In genomic region chr11:48859014-48859413, GRCm38 (mm10) we compare ENCODE assay signal across 8 mouse cellular contexts. TPM values are rescaled to one million over a fixed set of nuclear protein-coding genes. Genes with fewer than 3 reads are reported as not detected.
DNase-seq lines count a peak whose midpoint lies in the region; ATAC-seq and TF ChIP-seq lines count a peak whose summit lies in the region.

No protein-coding gene starts in this region.

- H3K4me3 ChIP-seq in bone marrow, adult 2 months (replicated peaks; ENCODE audit: control insufficient read depth, low read depth, low read length): no peak overlapping the region
- peak overlapping the region; percentile 64 for H3K4me3 ChIP-seq in forebrain, embryonic 15.5 days
- no peak overlapping the region for H3K4me3 ChIP-seq in intestine, embryonic 14.5 days (ENCODE audit: low read depth, low read length)
- no peak overlapping the region; a peak in 1 of 4 replicates for H3K4me3 ChIP-seq in liver, embryonic 14.5 days (ENCODE audit: insufficient read depth in 1 of 2, low read depth in 2 of 2, low read length in 2 of 2)
- H3K4me3 ChIP-seq in neural tube, embryonic 13.5 days: peak overlapping the region; percentile 54

- TF ChIP-seq CTCF in bone marrow, adult 2 months (IDR thresholded peaks at IDR 0.05; ENCODE audit: control insufficient read depth, insufficient read depth, low read length): peak; percentile 36; the same call in 1 of the 2 replicates
- TF ChIP-seq CTCF in liver, embryonic 14.5 days (IDR thresholded peaks at IDR 0.05; ENCODE audit: low read depth): peak; percentile 79

- DNase-seq in layer of hippocampus, postnatal 10 days (ENCODE audit: low spot score in 2 of 2): peak; percentile 52 to 66
- DNase-seq in layer of hippocampus, adult 9-10 months (ENCODE audit: low spot score): no peak
- no peak for DNase-seq in intestine, embryonic 14.5 days (ENCODE audit: low spot score)
- peak in 1 of 3 experiments; percentile 67 for DNase-seq in liver, embryonic 14.5 days (ENCODE audit: low read depth in 3 of 3, low spot score in 3 of 3)
- DNase-seq in urinary bladder, postnatal 4 days (ENCODE audit: low spot score in 2 of 2): no peak

- no peak overlapping the region for H3K27ac ChIP-seq in bone marrow, adult 2 months (ENCODE audit: control insufficient read depth, insufficient read depth, low read depth, low read length, poor library complexity)
- no peak overlapping the region for H3K27ac ChIP-seq in forebrain, embryonic 15.5 days (replicated peaks)
- H3K27ac ChIP-seq in intestine, embryonic 14.5 days (ENCODE audit: low read depth): no peak overlapping the region
- H3K27ac ChIP-seq in liver, embryonic 14.5 days: no peak overlapping the region
- H3K27ac ChIP-seq in neural tube, embryonic 13.5 days (replicated peaks): no peak overlapping the region

- TF ChIP-seq POLR2A in bone marrow, adult 2 months (IDR thresholded peaks at IDR 0.05; ENCODE audit: borderline replicate concordance, control insufficient read depth, low read depth, low read length): no peak

- H3K4me2 ChIP-seq in forebrain, embryonic 15.5 days (replicated peaks): peak overlapping the region; percentile 83
- H3K4me2 ChIP-seq in intestine, embryonic 14.5 days (ENCODE audit: low read length): peak overlapping the region; percentile 67
- H3K4me2 ChIP-seq in liver, embryonic 14.5 days (ENCODE audit: low read depth): peak overlapping the region; percentile 88
- peak overlapping the region; percentile 83 for H3K4me2 ChIP-seq in neural tube, embryonic 13.5 days

- H3K9ac ChIP-seq in forebrain, embryonic 15.5 days (replicated peaks): peak overlapping the region; percentile 37; the same call in 1 of the 2 replicates
- no peak overlapping the region for H3K9ac ChIP-seq in intestine, embryonic 14.5 days (ENCODE audit: low read length)
- no peak overlapping the region; the same call in 1 of the 2 replicates for H3K9ac ChIP-seq in liver, embryonic 14.5 days (replicated peaks)
- H3K9ac ChIP-seq in neural tube, embryonic 13.5 days: no peak overlapping the region

- no peak for ATAC-seq in forebrain, embryonic 15.5 days (replicated peaks)
- ATAC-seq in intestine, embryonic 14.5 days (replicated peaks; ENCODE audit: low FRiP score, low TSS enrichment, low read depth): no peak
- ATAC-seq in liver, embryonic 14.5 days (ENCODE audit: insufficient read depth): no peak
- no peak for ATAC-seq in neural tube, embryonic 13.5 days (ENCODE audit: low read depth)

- no peaks in the 10 kb centered on the region for H3K4me1 ChIP-seq in bone marrow, adult 2 months (ENCODE audit: control insufficient read depth, insufficient read depth, low read length)
- peaks cover 33% of the 10 kb centered on the region for H3K4me1 ChIP-seq in forebrain, embryonic 15.5 days
- H3K4me1 ChIP-seq in intestine, embryonic 14.5 days (replicated peaks; ENCODE audit: control insufficient read depth, insufficient read depth, low read length): peaks cover 11% of the 10 kb centered on the region; the same call in 1 of the 2 replicates
- peaks cover 10 to 16% of the 10 kb centered on the region in 2 experiments for H3K4me1 ChIP-seq in liver, embryonic 14.5 days (replicated peaks; ENCODE audit: control insufficient read depth in 2 of 2, insufficient read depth in 2 of 2, low read length in 1 of 2)
- H3K4me1 ChIP-seq in neural tube, embryonic 13.5 days (replicated peaks): peaks cover 25% of the 10 kb centered on the region

- H3K9me3 ChIP-seq in forebrain, embryonic 15.5 days: no peaks in the 10 kb centered on the region
- H3K9me3 ChIP-seq in intestine, embryonic 14.5 days (ENCODE audit: control insufficient read depth, low read length): no peaks in the 10 kb centered on the region
- no peaks in the 10 kb centered on the region for H3K9me3 ChIP-seq in liver, embryonic 14.5 days (ENCODE audit: control insufficient read depth, low read length)
- H3K9me3 ChIP-seq in neural tube, embryonic 13.5 days: no peaks in the 10 kb centered on the region

- TF ChIP-seq EP300 in liver, embryonic 14.5 days (IDR thresholded peaks at IDR 0.05; ENCODE audit: low read depth): no peak

- H3K27me3 ChIP-seq in forebrain, embryonic 15.5 days: 0 out of 2 replicates have a peak, but pooled peaks cover 8% of the 10 kb centered on the region
- no peaks in the 10 kb centered on the region for H3K27me3 ChIP-seq in intestine, embryonic 14.5 days (replicated peaks; ENCODE audit: control insufficient read depth, insufficient read depth, low read length)
- H3K27me3 ChIP-seq in liver, embryonic 14.5 days (ENCODE audit: control insufficient read depth, insufficient read depth, low read length): no peaks in the 10 kb centered on the region
- peaks cover 29% of the 10 kb centered on the region for H3K27me3 ChIP-seq in neural tube, embryonic 13.5 days

- no peaks in the 10 kb centered on the region for H3K36me3 ChIP-seq in forebrain, embryonic 15.5 days
- H3K36me3 ChIP-seq in intestine, embryonic 14.5 days (ENCODE audit: control insufficient read depth, insufficient read depth, low read length): no peaks in the 10 kb centered on the region
- H3K36me3 ChIP-seq in liver, embryonic 14.5 days (replicated peaks; ENCODE audit: control insufficient read depth, insufficient read depth, low read depth): no peaks in the 10 kb centered on the region
- no peaks in the 10 kb centered on the region for H3K36me3 ChIP-seq in neural tube, embryonic 13.5 days

- WGBS in bone marrow, adult 2 months: under 1% methylated on average over 6 of the region's 6 CpGs
- 0% methylated on average over 6 of the region's 6 CpGs for WGBS in forebrain, embryonic 15.5 days
- under 1% methylated on average over 6 of the region's 6 CpGs for WGBS in intestine, embryonic 14.5 days
- under 1% methylated on average over 6 of the region's 6 CpGs for WGBS in liver, embryonic 14.5 days (ENCODE audit: insufficient replicate concordance)
- WGBS in neural tube, embryonic 13.5 days: 0% methylated on average over 6 of the region's 6 CpGs

RNA-seq across cellular contexts. Expression of gene Irgm1, which starts 12.5 kb away (rescaled TPM):
- 1 to 10 TPM; 3.3 TPM for total RNA-seq in layer of hippocampus, postnatal 10 days (2021)
- polyA plus RNA-seq in bone marrow, adult 2 months (2011; ENCODE audit: insufficient read depth, insufficient read length, low replicate concordance, missing spikeins): 15.8 and 21.3 TPM in 2 replicates
- 1.6 and 1.9 TPM in 2 replicates for polyA plus RNA-seq in forebrain, embryonic 15.5 days (2015; fragmentation: Nextera tagmentation; extraction: Ambion mirVana)
- 14.7 and 16.2 TPM in 2 replicates for polyA plus RNA-seq in intestine, embryonic 14.5 days (2014; fragmentation: Nextera tagmentation; extraction: Ambion mirVana)
- 7.6 and 10.4 TPM in 2 replicates for polyA plus RNA-seq in liver, embryonic 14.5 days (2012; rRNA removed)
- polyA plus RNA-seq in liver, embryonic 14.5 days (2014; fragmentation: Nextera tagmentation; extraction: Ambion mirVana): 15.1 and 16.6 TPM in 2 replicates
- 3.2 TPM in 2 replicates for polyA plus RNA-seq in neural tube, embryonic 13.5 days (2015; fragmentation: Nextera tagmentation; extraction: Ambion mirVana)

RNA-seq across cellular contexts. Expression of gene Gm12184, which starts 32.6 kb away (rescaled TPM):
- total RNA-seq in layer of hippocampus, postnatal 10 days (2021): 1 to 10 TPM in 1 of 2 experiments, under 1 TPM in 1; 0.98 to 1.4 TPM
- polyA plus RNA-seq in bone marrow, adult 2 months (2011; ENCODE audit: insufficient read depth, insufficient read length, low replicate concordance, missing spikeins): 43.1 and 76.8 TPM in 2 replicates
- 4.5 and 5.8 TPM in 2 replicates for polyA plus RNA-seq in forebrain, embryonic 15.5 days (2015; fragmentation: Nextera tagmentation; extraction: Ambion mirVana)
- 3.9 and 4.1 TPM in 2 replicates for polyA plus RNA-seq in intestine, embryonic 14.5 days (2014; fragmentation: Nextera tagmentation; extraction: Ambion mirVana)
- polyA plus RNA-seq in liver, embryonic 14.5 days (2012; rRNA removed): 9.6 and 12.4 TPM in 2 replicates
- 1.6 and 2.8 TPM in 2 replicates for polyA plus RNA-seq in liver, embryonic 14.5 days (2014; fragmentation: Nextera tagmentation; extraction: Ambion mirVana)
- 3.2 and 4.3 TPM in 2 replicates for polyA plus RNA-seq in neural tube, embryonic 13.5 days (2015; fragmentation: Nextera tagmentation; extraction: Ambion mirVana)

RNA-seq across cellular contexts. Expression of gene Trim7, which starts 33.1 kb away (rescaled TPM):
- total RNA-seq in layer of hippocampus, postnatal 10 days (2021): 1 to 10 TPM; 4.9 to 5.6 TPM
- 8.4 and 14.4 TPM in 2 replicates for polyA plus RNA-seq in bone marrow, adult 2 months (2011; ENCODE audit: insufficient read depth, insufficient read length, low replicate concordance, missing spikeins)
- 1.4 and 1.7 TPM in 2 replicates for polyA plus RNA-seq in forebrain, embryonic 15.5 days (2015; fragmentation: Nextera tagmentation; extraction: Ambion mirVana)
- 1.4 and 1.5 TPM in 2 replicates for polyA plus RNA-seq in intestine, embryonic 14.5 days (2014; fragmentation: Nextera tagmentation; extraction: Ambion mirVana)
- polyA plus RNA-seq in liver, embryonic 14.5 days (2012; rRNA removed): 0.09 and 0.23 TPM in 2 replicates
- 0.04 and 0.13 TPM in 2 replicates for polyA plus RNA-seq in liver, embryonic 14.5 days (2014; fragmentation: Nextera tagmentation; extraction: Ambion mirVana)
- polyA plus RNA-seq in neural tube, embryonic 13.5 days (2015; fragmentation: Nextera tagmentation; extraction: Ambion mirVana): 1.2 TPM in 2 replicates

RNA-seq across cellular contexts. Expression of gene Trim41, which starts 41.9 kb away (rescaled TPM):
- total RNA-seq in layer of hippocampus, postnatal 10 days (2021): 10 to 100 TPM; 44.1 to 58.1 TPM
- 39.7 and 51.0 TPM in 2 replicates for polyA plus RNA-seq in bone marrow, adult 2 months (2011; ENCODE audit: insufficient read depth, insufficient read length, low replicate concordance, missing spikeins)
- 6.0 and 6.3 TPM in 2 replicates for polyA plus RNA-seq in forebrain, embryonic 15.5 days (2015; fragmentation: Nextera tagmentation; extraction: Ambion mirVana)
- polyA plus RNA-seq in intestine, embryonic 14.5 days (2014; fragmentation: Nextera tagmentation; extraction: Ambion mirVana): 5.0 and 6.2 TPM in 2 replicates
- 8.2 and 9.2 TPM in 2 replicates for polyA plus RNA-seq in liver, embryonic 14.5 days (2012; rRNA removed)
- 1.0 and 1.3 TPM in 2 replicates for polyA plus RNA-seq in liver, embryonic 14.5 days (2014; fragmentation: Nextera tagmentation; extraction: Ambion mirVana)
- polyA plus RNA-seq in neural tube, embryonic 13.5 days (2015; fragmentation: Nextera tagmentation; extraction: Ambion mirVana): 6.2 and 6.9 TPM in 2 replicates

RNA-seq across cellular contexts. Expression of gene Gm5431, which starts 43.0 kb away (rescaled TPM):
- under 1 TPM; 0.33 to 0.39 TPM for total RNA-seq in layer of hippocampus, postnatal 10 days (2021)
- polyA plus RNA-seq in bone marrow, adult 2 months (2011; ENCODE audit: insufficient read depth, insufficient read length, low replicate concordance, missing spikeins): 2.0 TPM in 1 of 2 replicates, not detected in the other
- polyA plus RNA-seq in forebrain, embryonic 15.5 days (2015; fragmentation: Nextera tagmentation; extraction: Ambion mirVana): 0.11 and 0.14 TPM in 2 replicates
- 0.12 and 0.30 TPM in 2 replicates for polyA plus RNA-seq in intestine, embryonic 14.5 days (2014; fragmentation: Nextera tagmentation; extraction: Ambion mirVana)
- 0.10 and 0.16 TPM in 2 replicates for polyA plus RNA-seq in liver, embryonic 14.5 days (2012; rRNA removed)
- polyA plus RNA-seq in liver, embryonic 14.5 days (2014; fragmentation: Nextera tagmentation; extraction: Ambion mirVana): 0.29 and 0.34 TPM in 2 replicates
- 0.18 and 0.34 TPM in 2 replicates for polyA plus RNA-seq in neural tube, embryonic 13.5 days (2015; fragmentation: Nextera tagmentation; extraction: Ambion mirVana)

Comparison
In these comparisons a context has a peak if more than half of its experiments do, and no peak if none do; other contexts are left out.
1. DNase-seq: peak in layer of hippocampus, postnatal 10 days (2 of 2); none in layer of hippocampus, adult 9-10 months (single experiment), intestine, embryonic 14.5 days (single experiment) and urinary bladder, postnatal 4 days (0 of 2).
2. H3K4me3 ChIP-seq: peak in forebrain, embryonic 15.5 days (single experiment) and neural tube, embryonic 13.5 days (single experiment); none in bone marrow, adult 2 months (single experiment), intestine, embryonic 14.5 days (single experiment) and liver, embryonic 14.5 days (0 of 2).
3. Peak in every context shown above with its lines, with median percentiles within 50 percentile points of each other: H3K4me2 ChIP-seq.